In genomic region chr9:109097831-109098230, GRCm38 (mm10) we compare ENCODE assay signal across 9 mouse cellular contexts. TPM values are rescaled to one million over a fixed set of nuclear protein-coding genes. Genes with fewer than 3 reads are reported as not detected.
A peak's percentile ranks its signal among the peaks of the same experiment; 100 is the strongest.
DNase-seq lines count a peak whose midpoint lies in the region; ATAC-seq and TF ChIP-seq lines count a peak whose summit lies in the region.
"Had no signal": no experiment of that assay in that cellular context is flagged by ENCODE, and none has a peak within 500 bp of the region (broad histone marks: within the 10 kb centered on the region; RNA-seq: fewer than 3 reads in every experiment).

No protein-coding gene starts in this region.

- TF ChIP-seq EP300 in heart, adult 2 months (IDR thresholded peaks at IDR 0.05; ENCODE audit: insufficient read depth, low read depth, low read length), result no peak

- no peak for TF ChIP-seq CTCF in cerebellum, adult 2 months (IDR thresholded peaks at IDR 0.05; ENCODE audit: borderline replicate concordance, insufficient read depth, low read depth, low read length)
- no peak for TF ChIP-seq CTCF in heart, adult 2 months (IDR thresholded peaks at IDR 0.05)

- no peaks in the 10 kb centered on the region for H3K27me3 ChIP-seq in cerebellum, adult 2 months (ENCODE audit: control insufficient read depth, insufficient read depth, low read length)
- no peaks in the 10 kb centered on the region for H3K27me3 ChIP-seq in heart, adult 2 months (ENCODE audit: control insufficient read depth, insufficient read depth, low read length)
- no peaks in the 10 kb centered on the region for H3K27me3 ChIP-seq in kidney, embryonic 16.5 days (ENCODE audit: insufficient read depth, low read length)
- H3K27me3 ChIP-seq in limb, embryonic 13.5 days, result no peaks in the 10 kb centered on the region

- no peaks in the 10 kb centered on the region for H3K4me1 ChIP-seq in cerebellum, adult 2 months (ENCODE audit: control insufficient read depth, insufficient read depth, low read length)
- peaks cover 7% of the 10 kb centered on the region for H3K4me1 ChIP-seq in heart, adult 2 months (ENCODE audit: control insufficient read depth, insufficient read depth, low read length)
- H3K4me1 ChIP-seq in kidney, embryonic 16.5 days (ENCODE audit: insufficient read depth, low read length), result peaks cover 64% of the 10 kb centered on the region
- peaks cover 62% of the 10 kb centered on the region for H3K4me1 ChIP-seq in limb, embryonic 13.5 days

- H3K9ac ChIP-seq in heart, adult 2 months (ENCODE audit: low read depth, low read length), result peak overlapping the region; percentile 29
- peak overlapping the region; percentile 98 for H3K9ac ChIP-seq in kidney, embryonic 16.5 days (replicated peaks; ENCODE audit: low read length)
- H3K9ac ChIP-seq in limb, embryonic 13.5 days, result peak overlapping the region; percentile 96; the same call in 1 of the 2 replicates

- peak overlapping the region; percentile 24; the same call in 1 of the 2 replicates for H3K27ac ChIP-seq in cerebellum, adult 2 months (ENCODE audit: insufficient read depth, low read length)
- H3K27ac ChIP-seq in heart, adult 2 months, result peak overlapping the region; percentile 72
- peak overlapping the region; percentile 99 for H3K27ac ChIP-seq in kidney, embryonic 16.5 days (ENCODE audit: low read length)
- peak overlapping the region; percentile 100 for H3K27ac ChIP-seq in limb, embryonic 13.5 days
- H3K27ac ChIP-seq: macrophage had no signal

- peak overlapping the region; percentile 74 for H3K4me2 ChIP-seq in kidney, embryonic 16.5 days (replicated peaks; ENCODE audit: low read depth, low read length)
- peak overlapping the region; percentile 87 for H3K4me2 ChIP-seq in limb, embryonic 13.5 days (replicated peaks)

- DNase-seq in adrenal gland, postnatal 10 days, result peak; percentile 77
- peak; percentile 46 to 71 for DNase-seq in cerebellum, adult 2 months
- DNase-seq in heart, adult 2 months, result peak; percentile 55 to 62
- peak; percentile 59 for DNase-seq in right cerebral cortex, postnatal 14 days

- H3K9me3 ChIP-seq in kidney, embryonic 16.5 days (ENCODE audit: low read length), result no peaks in the 10 kb centered on the region
- H3K9me3 ChIP-seq in limb, embryonic 13.5 days, result no peaks in the 10 kb centered on the region

- no peaks in the 10 kb centered on the region for H3K36me3 ChIP-seq in heart, adult 2 months (ENCODE audit: control insufficient read depth, insufficient read depth, low read length)
- H3K36me3 ChIP-seq in kidney, embryonic 16.5 days (ENCODE audit: insufficient read depth, low read length), result peaks cover 21% of the 10 kb centered on the region
- peaks cover 37% of the 10 kb centered on the region for H3K36me3 ChIP-seq in limb, embryonic 13.5 days

- no peak overlapping the region for H3K4me3 ChIP-seq in cerebellum, adult 2 months (replicated peaks; ENCODE audit: insufficient read depth, low read depth, low read length)
- H3K4me3 ChIP-seq in heart, adult 2 months, result peak overlapping the region; percentile 27
- no peak overlapping the region; the same call in 1 of the 2 replicates for H3K4me3 ChIP-seq in kidney, embryonic 16.5 days (ENCODE audit: low read length)
- H3K4me3 ChIP-seq in limb, embryonic 13.5 days, result peak overlapping the region; percentile 75

- ATAC-seq in kidney, embryonic 16.5 days (ENCODE audit: low FRiP score, low TSS enrichment), result no peak
- peak; percentile 3; the same call in 1 of the 2 replicates for ATAC-seq in limb, embryonic 13.5 days (ENCODE audit: low FRiP score, low read depth)
- ATAC-seq in erythroid progenitor cell, adult 5-6 weeks (replicated peaks; ENCODE audit: low FRiP score, poor library complexity, severe bottlenecking), result no peak
- ATAC-seq in erythroblast, adult 5-6 weeks (replicated peaks; ENCODE audit: low FRiP score, poor library complexity, severe bottlenecking), result no peak

- TF ChIP-seq POLR2A in cerebellum, adult 2 months (IDR thresholded peaks at IDR 0.05; ENCODE audit: borderline replicate concordance, insufficient read depth, low read length), result no peak
- TF ChIP-seq POLR2A in heart, adult 2 months (IDR thresholded peaks at IDR 0.05; ENCODE audit: insufficient read depth, low read depth, low read length), result peak; percentile 57

- 24% methylated on average over 5 of the region's 5 CpGs for WGBS in cerebellum, adult 2 months
- 52% methylated on average over 5 of the region's 5 CpGs for WGBS in heart, adult 2 months
- WGBS in kidney, embryonic 16.5 days, result 57% methylated on average over 5 of the region's 5 CpGs
- 71% methylated on average over 5 of the region's 5 CpGs for WGBS in limb, embryonic 13.5 days

- H3K79me2 ChIP-seq in heart, adult 2 months (replicated peaks; ENCODE audit: control insufficient read depth, insufficient read depth, low read length), result no peaks in the 10 kb centered on the region

- intact Hi-C loops in heart, adult 2 months (cut with DNase I), result no loop called here

RNA-seq across cellular contexts. Expression of gene Plxnb1, which starts 2.6 kb away (rescaled TPM):
- 10 to 100 TPM; 46.9 to 69.6 TPM for total RNA-seq in adrenal gland, postnatal 10 days (2021)
- polyA plus RNA-seq in cerebellum, adult 2 months (2012; rRNA removed), result 26.4 and 26.6 TPM in 2 replicates
- 10 to 100 TPM; 15.7 to 21.1 TPM for total RNA-seq in heart, adult 2 months (2021)
- 25.0 and 31.9 TPM in 2 replicates for polyA plus RNA-seq in heart, adult 2 months (2012; rRNA removed)
- polyA plus RNA-seq in kidney, embryonic 16.5 days (2015; fragmentation: Nextera tagmentation; extraction: Ambion mirVana), result 18.9 and 19.8 TPM in 2 replicates
- 13.0 and 13.4 TPM in 2 replicates for polyA plus RNA-seq in limb, embryonic 13.5 days (2015; fragmentation: Nextera tagmentation; extraction: Ambion mirVana)
- total RNA-seq in erythroid progenitor cell, adult 5-6 weeks (2015; ENCODE audit: low replicate concordance), result not detected in 2 replicates
- not detected in 2 replicates for total RNA-seq in erythroid progenitor cell, adult 5-6 weeks (2017; ENCODE audit: low replicate concordance)
- total RNA-seq in erythroblast, adult 5-6 weeks (2015; ENCODE audit: low replicate concordance), result not detected in 2 replicates
- total RNA-seq in erythroblast, adult 5-6 weeks (2017; ENCODE audit: low replicate concordance), result not detected in 2 replicates
- polyA plus RNA-seq: macrophage had no signal

RNA-seq across cellular contexts. Expression of gene Tma7, which starts 15.4 kb away (rescaled TPM):
- total RNA-seq in adrenal gland, postnatal 10 days (2021), result 100 to 1,000 TPM; 336 to 351 TPM
- 144 and 152 TPM in 2 replicates for polyA plus RNA-seq in cerebellum, adult 2 months (2012; rRNA removed)
- 100 to 1,000 TPM; 218 to 235 TPM for total RNA-seq in heart, adult 2 months (2021)
- polyA plus RNA-seq in heart, adult 2 months (2012; rRNA removed), result 41.4 and 59.3 TPM in 2 replicates
- polyA plus RNA-seq in kidney, embryonic 16.5 days (2015; fragmentation: Nextera tagmentation; extraction: Ambion mirVana), result 494 and 537 TPM in 2 replicates
- 711 TPM in 2 replicates for polyA plus RNA-seq in limb, embryonic 13.5 days (2015; fragmentation: Nextera tagmentation; extraction: Ambion mirVana)
- total RNA-seq in erythroid progenitor cell, adult 5-6 weeks (2015; ENCODE audit: low replicate concordance), result 106 and 281 TPM in 2 replicates
- 31.5 and 73.0 TPM in 2 replicates for total RNA-seq in erythroid progenitor cell, adult 5-6 weeks (2017; ENCODE audit: low replicate concordance)
- total RNA-seq in erythroblast, adult 5-6 weeks (2015; ENCODE audit: low replicate concordance), result 104 and 108 TPM in 2 replicates
- total RNA-seq in erythroblast, adult 5-6 weeks (2017; ENCODE audit: low replicate concordance), result 44.6 and 57.0 TPM in 2 replicates

RNA-seq across cellular contexts. Expression of gene Ccdc51, which starts 15.5 kb away (rescaled TPM):
- 10 to 100 TPM; 15.7 to 19.4 TPM for total RNA-seq in adrenal gland, postnatal 10 days (2021)
- 6.6 and 7.7 TPM in 2 replicates for polyA plus RNA-seq in cerebellum, adult 2 months (2012; rRNA removed)
- 10 to 100 TPM; 11.1 to 11.8 TPM for total RNA-seq in heart, adult 2 months (2021)
- 7.0 and 9.2 TPM in 2 replicates for polyA plus RNA-seq in heart, adult 2 months (2012; rRNA removed)
- polyA plus RNA-seq in kidney, embryonic 16.5 days (2015; fragmentation: Nextera tagmentation; extraction: Ambion mirVana), result 16.5 and 16.8 TPM in 2 replicates
- 13.4 and 14.2 TPM in 2 replicates for polyA plus RNA-seq in limb, embryonic 13.5 days (2015; fragmentation: Nextera tagmentation; extraction: Ambion mirVana)
- total RNA-seq in erythroid progenitor cell, adult 5-6 weeks (2015; ENCODE audit: low replicate concordance), result 2.9 and 5.0 TPM in 2 replicates
- total RNA-seq in erythroid progenitor cell, adult 5-6 weeks (2017; ENCODE audit: low replicate concordance), result 2.6 and 5.5 TPM in 2 replicates
- total RNA-seq in erythroblast, adult 5-6 weeks (2015; ENCODE audit: low replicate concordance), result 2.5 TPM in 1 of 2 replicates, not detected in the other
- total RNA-seq in erythroblast, adult 5-6 weeks (2017; ENCODE audit: low replicate concordance), result 3.7 and 4.3 TPM in 2 replicates

RNA-seq across cellular contexts. Expression of gene Atrip, which starts 23.9 kb away (rescaled TPM):
- 10 to 100 TPM; 13.8 to 14.2 TPM for total RNA-seq in adrenal gland, postnatal 10 days (2021)
- 38.0 and 39.1 TPM in 2 replicates for polyA plus RNA-seq in cerebellum, adult 2 months (2012; rRNA removed)
- 1 to 10 TPM; 8.0 to 9.0 TPM for total RNA-seq in heart, adult 2 months (2021)
- 10.0 and 13.9 TPM in 2 replicates for polyA plus RNA-seq in heart, adult 2 months (2012; rRNA removed)
- 26.7 and 30.7 TPM in 2 replicates for polyA plus RNA-seq in kidney, embryonic 16.5 days (2015; fragmentation: Nextera tagmentation; extraction: Ambion mirVana)
- polyA plus RNA-seq in limb, embryonic 13.5 days (2015; fragmentation: Nextera tagmentation; extraction: Ambion mirVana), result 29.0 and 31.1 TPM in 2 replicates
- 3.4 and 6.5 TPM in 2 replicates for total RNA-seq in erythroid progenitor cell, adult 5-6 weeks (2015; ENCODE audit: low replicate concordance)
- total RNA-seq in erythroid progenitor cell, adult 5-6 weeks (2017; ENCODE audit: low replicate concordance), result 11.0 and 12.6 TPM in 2 replicates
- 4.2 TPM in 1 of 2 replicates, not detected in the other for total RNA-seq in erythroblast, adult 5-6 weeks (2015; ENCODE audit: low replicate concordance)
- 4.8 and 10.6 TPM in 2 replicates for total RNA-seq in erythroblast, adult 5-6 weeks (2017; ENCODE audit: low replicate concordance)

RNA-seq across cellular contexts. Expression of gene Trex1, which starts 38.3 kb away (rescaled TPM):
- 10 to 100 TPM; 14.0 to 15.9 TPM for total RNA-seq in adrenal gland, postnatal 10 days (2021)
- polyA plus RNA-seq in cerebellum, adult 2 months (2012; rRNA removed), result 39.9 and 40.4 TPM in 2 replicates
- 10 to 100 TPM; 12.6 to 13.3 TPM for total RNA-seq in heart, adult 2 months (2021)
- polyA plus RNA-seq in heart, adult 2 months (2012; rRNA removed), result 45.8 and 55.2 TPM in 2 replicates
- polyA plus RNA-seq in kidney, embryonic 16.5 days (2015; fragmentation: Nextera tagmentation; extraction: Ambion mirVana), result 13.6 and 16.6 TPM in 2 replicates
- 9.0 and 11.8 TPM in 2 replicates for polyA plus RNA-seq in limb, embryonic 13.5 days (2015; fragmentation: Nextera tagmentation; extraction: Ambion mirVana)
- 11.5 and 17.6 TPM in 2 replicates for total RNA-seq in erythroid progenitor cell, adult 5-6 weeks (2015; ENCODE audit: low replicate concordance)
- total RNA-seq in erythroid progenitor cell, adult 5-6 weeks (2017; ENCODE audit: low replicate concordance), result 0.26 and 0.76 TPM in 2 replicates
- 7.3 and 19.6 TPM in 2 replicates for total RNA-seq in erythroblast, adult 5-6 weeks (2015; ENCODE audit: low replicate concordance)
- 1.7 and 4.2 TPM in 2 replicates for total RNA-seq in erythroblast, adult 5-6 weeks (2017; ENCODE audit: low replicate concordance)

Comparison
In these comparisons a context has a peak if more than half of its experiments do, and no peak if none do; other contexts are left out.
1. H3K27ac ChIP-seq: peak in every context shown above with its lines; median percentile 100 in limb, embryonic 13.5 days; 99 in kidney, embryonic 16.5 days; 72 in heart, adult 2 months; 24 in cerebellum, adult 2 months.
2. H3K4me3 ChIP-seq: peak in heart, adult 2 months (single experiment) and limb, embryonic 13.5 days (single experiment); none in cerebellum, adult 2 months (single experiment) and kidney, embryonic 16.5 days (single experiment).
3. H3K9ac ChIP-seq: peak in every context shown above with its lines; median percentile 98 in kidney, embryonic 16.5 days; 96 in limb, embryonic 13.5 days; 29 in heart, adult 2 months.
4. RNA of gene Plxnb1, which starts 2.6 kb away (total RNA-seq): 46.9 to 69.6 TPM in adrenal gland, postnatal 10 days and 15.7 to 21.1 TPM in heart, adult 2 months; not detected in erythroid progenitor cell, adult 5-6 weeks and not detected in erythroblast, adult 5-6 weeks; every median in the first group is over 10 times any median in the second.
5. Peak in every context shown above with its lines, with median percentiles within 50 percentile points of each other: DNase-seq.